Mouse (Mus musculus) frontal cortex, postnatal 36 days (tissue): Measurements from ENCODE around the gene Kif16b.

ENCODE experiments used
- DNase-seq, 2 experiments: peaks; one replicate each; pipeline ENCODE4 v3.0.0; 2022; ENCODE audit warnings: low spot score in 2 of 2

Gene Kif16b

DNA sequence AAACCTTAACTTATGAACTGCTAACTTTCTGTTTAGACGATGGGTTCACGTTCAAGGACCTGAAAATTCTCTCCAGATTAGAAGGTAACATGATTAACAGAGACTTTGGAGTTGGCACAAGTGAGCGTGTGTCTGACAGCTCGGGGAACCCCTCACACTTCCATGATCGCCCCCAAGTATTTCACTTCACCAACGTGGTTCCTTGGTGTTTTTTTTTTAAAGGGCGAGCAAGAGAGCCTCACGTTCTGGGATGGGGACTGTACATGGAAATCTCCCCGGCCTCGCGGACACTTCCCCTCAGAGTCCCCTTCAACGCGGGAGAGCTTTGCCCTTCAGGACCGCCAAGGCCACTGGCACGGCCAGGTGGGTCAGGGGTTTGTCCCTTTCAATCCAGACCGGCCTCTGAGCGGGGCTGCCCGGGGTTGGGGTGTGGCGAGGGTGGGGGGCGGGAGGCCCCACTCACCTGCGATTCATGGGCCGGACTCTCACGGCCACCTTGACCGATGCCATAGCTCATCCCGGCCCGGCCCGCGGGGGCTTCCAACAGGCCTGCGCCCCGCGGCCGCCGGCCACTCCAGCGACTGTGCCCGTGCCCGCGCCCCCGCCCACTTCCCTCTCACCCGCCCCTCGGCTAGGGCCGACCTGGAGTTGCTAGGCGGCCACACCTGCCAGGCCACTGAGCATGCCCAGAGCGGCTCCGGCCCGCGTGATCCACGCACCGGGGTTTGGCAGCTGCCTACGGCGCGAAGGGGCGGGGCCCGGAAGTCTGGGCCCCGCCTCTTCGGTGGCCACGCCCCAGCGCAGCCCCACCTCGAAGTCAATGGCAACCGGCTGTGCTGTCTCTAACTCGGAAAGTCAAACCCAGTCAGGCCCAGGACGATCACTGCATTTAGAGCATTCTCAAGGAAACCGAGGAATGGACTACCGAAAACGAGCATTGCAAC, at the start of gene Kif16b:
Gene Kif16b (minus strand): TSS at position 670 of the 944 bp plus-strand sequence.
- peak; percentile 93 to 94 for DNase-seq

DNA sequence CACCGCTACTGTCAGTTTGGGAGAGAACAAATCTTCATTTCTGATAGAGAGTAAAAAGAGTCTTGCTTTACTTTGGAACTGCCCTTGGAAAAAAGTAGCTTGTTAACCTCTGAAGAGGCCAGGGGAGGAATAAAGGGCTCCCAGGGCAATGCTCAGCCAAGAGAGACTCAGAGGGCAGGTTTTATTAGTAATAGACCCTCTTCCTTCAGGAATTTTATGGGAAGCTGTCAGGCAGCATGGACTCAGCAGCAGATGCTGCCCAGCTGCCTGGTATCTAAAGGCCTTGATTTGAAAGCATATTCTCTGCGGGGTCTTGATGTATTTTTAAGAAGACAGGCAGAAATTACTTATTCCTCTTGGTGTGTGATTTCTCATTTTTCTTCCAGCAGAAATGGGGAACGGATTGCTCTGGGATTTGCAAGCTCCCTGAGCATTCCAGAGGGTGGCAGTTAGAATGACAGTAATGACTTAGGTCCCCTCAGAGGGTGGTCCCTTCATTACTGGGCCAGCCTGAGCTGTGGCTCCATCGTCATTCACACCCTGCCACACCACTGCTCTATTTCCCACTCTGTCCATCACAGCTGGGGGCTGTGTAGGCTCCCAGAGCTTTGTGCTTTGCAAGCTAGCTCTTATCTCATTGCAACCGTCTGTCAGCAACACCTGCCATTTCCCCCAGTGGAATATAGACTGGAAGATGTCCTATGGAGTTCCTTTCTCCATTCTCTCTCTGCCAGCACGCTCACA, 39.7 kb upstream of the Kif16b start:
- no peak for DNase-seq

DNA sequence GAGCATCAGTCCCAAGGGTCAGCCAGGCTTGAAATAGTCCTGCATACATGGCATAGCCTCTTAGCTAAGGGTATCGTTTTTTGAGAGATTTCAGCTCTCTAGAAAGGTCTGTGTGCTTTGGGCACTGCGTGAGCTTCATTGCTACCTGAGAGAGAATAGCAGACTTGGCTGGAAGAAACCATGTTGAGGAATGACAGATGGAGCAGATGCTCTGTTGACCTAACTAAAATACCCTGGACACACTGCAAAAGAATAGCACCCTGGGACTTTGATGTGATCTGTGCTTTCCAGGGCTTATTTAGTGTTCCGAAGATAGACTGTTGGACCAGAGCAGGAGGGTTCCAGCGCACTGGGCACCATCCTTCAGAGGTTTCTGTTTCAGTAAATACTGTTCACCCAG, 29.1 kb upstream of the Kif16b start:
- no peak for DNase-seq

DNA sequence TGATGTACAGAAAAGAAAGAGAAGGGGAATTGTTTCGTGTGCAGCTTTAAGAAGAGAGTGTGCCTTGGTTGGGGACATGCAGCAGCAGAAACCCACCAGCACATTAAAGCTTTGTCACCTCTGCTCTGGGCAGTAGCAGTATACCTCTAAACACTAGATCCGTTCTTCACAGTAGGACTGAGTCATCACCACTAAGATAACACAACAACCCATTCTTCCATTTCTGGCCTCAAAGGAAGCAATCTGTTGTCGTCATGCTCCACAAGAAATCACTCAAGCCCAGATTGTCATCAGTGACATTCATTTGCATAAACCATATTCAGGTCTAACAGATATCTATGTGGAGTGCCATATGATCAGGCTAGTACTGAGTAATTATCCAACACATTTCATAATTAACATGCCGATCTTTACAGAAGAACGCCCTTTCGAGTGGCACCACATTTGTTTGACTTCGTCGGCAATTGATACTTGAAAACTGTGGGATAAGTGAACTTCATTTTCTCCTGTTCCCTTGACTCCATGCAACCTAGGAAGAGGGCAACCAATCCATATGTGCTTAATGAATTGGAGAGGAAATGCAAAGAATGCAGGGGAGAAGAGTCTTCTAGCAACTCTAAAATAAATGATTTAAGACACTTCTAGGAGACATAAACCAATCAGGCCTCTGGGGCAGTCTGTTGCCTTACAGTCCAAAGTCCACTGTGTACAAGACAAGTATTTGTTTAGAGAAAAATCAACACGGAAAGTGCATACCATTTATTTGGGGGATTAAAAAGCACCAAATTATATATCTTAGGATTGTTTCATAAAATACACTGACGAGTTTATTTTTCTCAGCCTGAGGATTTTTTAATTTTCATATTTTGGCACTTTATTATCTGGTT, 28.1 kb upstream of the Kif16b start:
- no peak for DNase-seq

DNA sequence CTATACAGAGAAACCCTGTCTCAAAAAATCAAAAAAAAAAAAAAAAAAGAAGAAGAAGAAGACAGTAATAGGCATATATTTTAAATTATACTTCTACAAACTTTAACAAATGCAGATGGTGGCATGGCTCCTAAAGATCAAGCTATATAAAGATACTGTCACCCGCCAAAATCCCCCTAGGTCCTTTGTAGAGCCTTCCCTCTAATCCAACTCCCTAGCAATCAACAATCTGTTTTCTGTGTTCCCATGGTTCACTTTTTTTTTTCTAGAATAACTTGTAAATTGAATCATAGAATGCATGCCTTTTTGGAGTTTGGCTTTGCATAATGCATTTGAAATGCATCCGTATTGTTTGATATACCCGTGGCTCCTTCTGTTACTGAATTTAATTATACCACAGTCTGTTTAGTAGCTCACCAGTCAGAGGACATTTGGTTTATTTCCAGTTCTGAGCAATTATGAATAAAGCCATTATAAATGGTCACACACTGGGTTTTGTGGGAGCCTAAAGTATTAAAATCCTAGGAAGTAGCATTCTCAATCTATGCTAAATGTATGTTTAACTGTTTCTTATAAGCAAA, 9.6 kb upstream of the Kif16b start:
- DNase-seq: no peak

DNA sequence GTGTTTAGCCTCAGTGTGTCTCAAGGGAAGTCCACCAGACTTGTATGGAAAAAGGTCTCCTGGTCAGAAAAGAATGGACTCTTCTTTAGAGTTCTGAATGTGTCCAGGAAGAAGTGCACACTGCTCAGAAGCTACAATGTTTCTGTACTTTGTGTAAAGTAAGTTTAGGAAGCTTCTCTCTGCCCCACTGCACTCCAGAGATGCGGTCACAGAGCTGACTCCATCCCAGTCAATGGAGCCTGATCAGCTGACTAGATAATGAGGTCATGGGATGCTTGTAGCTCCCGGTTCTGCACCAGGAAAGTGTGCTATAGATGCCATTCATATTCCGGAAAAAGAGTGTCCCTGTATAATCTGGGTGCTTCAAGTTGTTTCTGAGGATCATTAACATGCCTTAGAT, 7.9 kb upstream of the Kif16b start:
- no peak for DNase-seq

DNA sequence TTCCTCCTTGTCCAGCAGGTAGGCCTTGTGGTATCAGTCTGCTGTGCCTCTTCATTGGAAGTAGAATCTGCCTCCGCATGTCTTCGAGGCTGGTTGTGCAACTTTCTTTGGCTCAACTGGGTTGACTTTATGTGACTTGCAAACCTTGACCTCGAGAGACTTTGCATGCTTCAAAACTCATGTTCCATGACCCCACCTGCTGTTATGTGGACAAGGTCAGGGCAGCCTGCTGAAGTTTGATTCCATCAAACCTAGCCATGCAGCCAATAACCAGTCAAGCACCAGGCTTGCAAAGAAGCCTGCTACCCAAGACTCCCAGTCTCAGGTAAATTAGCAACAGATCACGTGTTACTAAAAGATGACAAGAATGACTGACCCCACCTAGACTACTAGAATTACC, 5.7 kb upstream of the Kif16b start:
- no peak for DNase-seq

DNA sequence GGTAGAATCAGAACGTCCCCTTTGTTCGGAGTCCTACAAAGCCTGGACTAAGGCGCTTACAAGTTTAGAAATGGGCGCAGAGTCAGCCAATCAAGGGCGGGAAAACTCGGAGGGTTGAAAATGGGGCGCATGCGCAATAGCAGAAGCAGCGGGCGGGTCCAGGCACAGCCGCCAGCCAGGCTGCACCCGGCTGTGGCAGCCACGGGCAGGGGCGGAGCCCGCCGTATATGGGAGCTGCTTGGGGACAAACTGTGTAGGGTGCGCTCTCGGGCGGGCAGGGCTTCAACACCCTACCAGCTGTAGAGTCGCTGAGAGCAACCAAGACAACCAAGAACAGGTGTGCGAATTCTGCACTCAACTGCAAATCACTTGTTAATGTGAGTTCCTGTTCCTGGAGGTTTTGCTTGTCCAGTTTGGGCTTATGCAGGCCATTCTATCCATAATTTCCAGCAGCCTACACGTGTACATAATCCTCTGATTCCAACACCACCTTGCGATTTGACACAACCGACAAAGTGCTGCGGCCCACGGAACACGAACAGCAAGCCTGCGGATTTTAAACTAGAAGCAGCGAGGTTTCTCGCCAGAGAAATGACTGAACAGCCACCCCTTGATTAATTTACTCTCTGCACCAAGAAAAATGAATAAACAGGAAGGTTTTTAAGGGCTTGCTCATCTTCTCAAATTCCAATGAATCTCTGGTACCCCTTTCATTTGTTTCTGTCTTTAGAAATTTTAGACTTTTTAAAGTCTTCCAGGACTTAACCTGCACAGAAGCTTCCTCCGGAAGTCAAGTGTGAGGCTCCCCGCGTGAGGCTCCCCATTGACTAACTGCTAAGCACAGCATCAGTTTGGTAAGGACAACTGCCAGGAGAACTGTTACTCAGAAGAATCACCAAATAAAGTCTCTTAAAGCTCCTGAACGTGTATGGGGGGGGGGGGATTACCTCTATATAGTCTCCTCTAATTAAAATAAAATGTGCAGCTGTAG, 1.9 kb upstream of the Kif16b start:
- peak; percentile 95 for DNase-seq

DNA sequence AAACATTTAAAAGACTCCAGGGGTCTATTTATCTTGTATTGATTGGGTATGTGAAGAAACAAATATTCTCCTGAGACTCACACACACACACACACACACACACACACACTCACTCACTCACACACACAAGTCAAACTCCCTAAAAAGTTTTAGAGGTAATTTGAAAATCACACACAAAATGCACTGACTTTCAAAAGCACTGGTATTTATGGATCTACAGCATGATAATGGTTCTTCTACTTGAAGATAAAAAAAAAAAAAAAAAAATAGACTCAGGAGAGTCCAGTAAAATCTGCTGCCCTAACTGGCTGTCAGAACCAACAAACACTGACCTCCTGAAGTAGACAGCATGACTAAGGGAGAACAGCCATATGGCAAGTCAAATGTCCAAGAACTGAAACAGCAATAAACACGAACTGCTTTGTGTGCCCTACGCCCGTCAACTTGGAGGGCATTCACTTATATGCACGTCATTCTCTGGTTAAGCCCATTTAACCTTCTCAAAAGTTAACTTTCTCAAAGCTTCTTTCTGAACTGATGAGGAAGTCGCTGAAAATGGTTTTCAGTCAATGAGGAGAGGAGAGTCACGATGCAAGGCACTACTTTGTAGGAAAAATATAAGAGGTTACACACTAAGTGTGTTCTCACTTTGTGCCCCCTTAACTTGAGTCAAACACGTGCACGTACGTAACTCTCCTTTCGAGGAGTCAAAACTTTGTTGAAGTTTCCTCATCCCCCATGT, 1.0 kb downstream of the Kif16b start:
- DNase-seq: no peak

DNA sequence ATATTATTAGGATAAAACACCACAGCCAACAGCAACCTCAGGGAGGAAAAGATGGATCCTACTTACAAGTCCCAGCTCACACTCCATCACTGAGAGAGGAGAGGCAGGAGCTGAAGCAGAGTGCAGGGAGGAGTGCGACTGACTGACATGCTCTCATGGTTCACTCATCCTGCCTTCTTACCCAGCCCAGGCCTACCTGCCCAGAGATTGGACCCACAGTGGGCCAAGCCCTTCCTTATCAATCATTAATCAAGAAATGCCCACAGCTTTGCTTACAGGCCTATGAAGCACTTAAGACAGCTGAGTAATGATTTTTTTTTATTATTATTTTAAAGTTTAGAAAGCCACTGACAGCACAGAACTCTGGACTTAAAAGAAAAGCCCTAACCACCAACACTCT, 7.6 kb downstream of the Kif16b start:
- DNase-seq: no peak

DNA sequence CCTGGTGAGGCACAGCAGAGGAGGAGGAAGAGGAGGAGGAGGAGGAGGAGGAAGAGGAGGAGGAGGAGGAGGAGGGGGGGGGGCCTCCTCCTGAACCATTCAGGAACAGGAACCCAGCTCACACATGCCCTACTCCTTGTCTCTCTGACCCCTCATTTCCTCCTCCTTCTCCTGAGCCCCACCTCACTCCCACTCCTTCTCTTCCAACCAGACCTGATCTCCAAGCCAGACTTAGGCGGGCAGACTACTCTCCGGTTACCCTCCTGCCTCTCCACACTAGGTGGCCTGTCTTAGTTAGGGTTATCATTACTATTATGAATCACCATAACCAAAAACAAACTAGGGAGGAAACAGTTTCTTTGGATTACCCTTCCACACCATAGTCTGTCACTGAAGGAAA, 10.0 kb downstream of the Kif16b start:
- no peak for DNase-seq

DNA sequence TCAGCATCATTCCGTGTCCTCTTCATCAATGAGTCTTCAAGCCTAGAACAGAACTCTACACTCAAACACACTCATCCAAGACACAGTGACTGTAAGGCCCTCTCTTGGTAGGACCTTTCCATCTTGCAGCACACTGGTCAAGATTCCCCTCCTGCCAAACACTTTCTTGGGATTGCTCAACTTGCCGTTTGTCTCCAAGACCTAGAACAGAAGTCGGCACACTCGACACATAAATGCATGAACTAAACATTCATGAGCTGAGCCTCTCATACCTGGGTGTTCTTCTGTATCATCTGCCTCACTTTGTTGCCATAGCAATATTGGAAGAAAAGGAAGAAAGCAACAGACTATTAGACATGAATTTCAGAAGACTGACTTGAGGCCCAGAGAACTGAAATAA, 16.9 kb downstream of the Kif16b start:
- DNase-seq: no peak

DNA sequence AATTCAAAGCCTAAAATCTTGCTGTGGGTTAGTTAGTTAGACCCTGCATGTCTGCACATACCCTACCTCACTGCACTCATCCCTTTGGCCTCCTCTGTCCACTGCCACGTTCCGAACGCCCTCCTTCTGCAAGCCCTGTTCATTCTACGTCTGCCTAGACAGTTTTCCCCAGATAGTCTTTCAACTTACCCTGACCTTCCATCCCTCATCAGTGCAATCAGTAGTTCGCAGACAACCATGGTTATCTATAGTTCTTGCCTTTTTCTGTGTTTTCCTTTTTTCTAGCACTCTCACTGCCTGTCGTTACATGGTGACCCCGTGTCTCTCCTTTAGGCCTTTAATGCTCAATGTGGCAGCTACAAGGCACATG, 17.7 kb downstream of the Kif16b start:
- no peak for DNase-seq

DNA sequence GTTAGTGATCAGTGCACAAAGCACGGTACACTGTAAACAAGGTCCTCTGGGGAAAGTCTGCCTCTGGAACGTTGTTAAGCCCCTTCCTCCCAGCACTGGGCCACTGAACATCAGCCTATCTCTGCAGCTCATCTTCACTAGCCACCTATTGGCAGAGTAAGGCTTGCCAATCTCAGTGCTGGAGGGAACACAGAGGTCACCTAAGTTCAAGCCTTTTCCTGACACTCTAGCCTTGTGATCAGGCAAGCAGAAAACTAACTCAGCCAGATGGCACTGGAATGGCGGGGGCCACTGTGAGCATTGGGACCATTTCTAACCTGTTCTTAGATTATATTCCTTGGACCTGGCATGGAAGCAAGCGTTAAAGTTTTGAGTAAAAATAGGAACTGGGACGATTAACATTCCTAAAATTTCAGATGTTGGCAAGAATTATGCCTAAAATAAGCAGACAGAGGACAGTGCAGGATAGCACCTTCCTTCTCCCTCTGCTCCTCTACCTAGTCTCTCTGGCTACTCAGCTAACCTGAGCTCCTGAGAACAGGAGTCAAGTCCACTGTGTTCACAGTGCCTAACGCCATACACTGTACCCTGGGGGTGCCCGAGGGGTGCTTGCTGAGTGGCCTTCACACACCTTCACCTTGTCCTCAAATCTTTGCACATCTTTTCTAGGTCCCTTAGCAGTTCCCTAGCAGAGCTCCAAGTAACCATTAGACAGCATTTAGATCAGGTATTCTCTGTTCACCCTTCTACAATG, 18.3 kb downstream of the Kif16b start:
- peak in 1 of 2 experiments; percentile 71 for DNase-seq

DNA sequence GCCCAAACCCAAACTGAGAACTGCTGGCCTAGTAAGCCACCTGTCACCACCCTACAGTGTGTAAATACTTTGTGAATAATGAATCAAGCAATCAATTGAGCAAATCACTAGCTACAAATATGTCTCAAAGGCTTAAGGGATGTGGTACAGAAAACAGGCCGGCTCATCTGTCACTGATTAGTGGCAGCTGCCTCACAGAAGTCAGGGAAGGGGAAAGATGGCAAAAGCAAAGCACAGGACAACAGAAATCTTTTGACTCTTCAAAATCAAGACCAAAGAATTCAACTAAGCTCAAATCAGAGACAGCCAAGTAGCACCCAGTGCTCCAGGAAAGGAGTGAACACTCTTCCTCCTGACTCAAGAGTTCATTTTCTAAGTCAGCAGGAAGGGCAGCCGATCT, 18.9 kb downstream of the Kif16b start:
- DNase-seq: no peak

DNA sequence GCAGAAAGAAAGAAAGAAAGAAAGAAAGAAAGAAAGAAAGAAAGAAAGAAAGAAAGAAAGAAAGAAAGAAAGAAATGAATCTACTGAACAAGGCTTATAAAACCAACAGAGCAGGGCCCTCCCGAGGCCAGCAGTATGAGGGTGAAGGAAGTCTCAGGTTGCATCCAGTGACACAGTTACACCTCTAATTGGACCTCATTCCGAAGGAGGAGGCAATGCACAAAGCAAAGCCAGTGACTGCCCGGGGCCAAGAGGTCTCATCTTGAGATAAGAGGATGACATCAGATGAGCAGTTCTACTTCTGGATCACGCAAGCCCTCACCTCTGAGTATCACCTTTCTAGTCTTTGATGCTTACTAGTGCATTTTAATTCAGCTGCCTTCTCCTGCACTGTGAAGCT, 20.2 kb downstream of the Kif16b start:
- DNase-seq: no peak

DNA sequence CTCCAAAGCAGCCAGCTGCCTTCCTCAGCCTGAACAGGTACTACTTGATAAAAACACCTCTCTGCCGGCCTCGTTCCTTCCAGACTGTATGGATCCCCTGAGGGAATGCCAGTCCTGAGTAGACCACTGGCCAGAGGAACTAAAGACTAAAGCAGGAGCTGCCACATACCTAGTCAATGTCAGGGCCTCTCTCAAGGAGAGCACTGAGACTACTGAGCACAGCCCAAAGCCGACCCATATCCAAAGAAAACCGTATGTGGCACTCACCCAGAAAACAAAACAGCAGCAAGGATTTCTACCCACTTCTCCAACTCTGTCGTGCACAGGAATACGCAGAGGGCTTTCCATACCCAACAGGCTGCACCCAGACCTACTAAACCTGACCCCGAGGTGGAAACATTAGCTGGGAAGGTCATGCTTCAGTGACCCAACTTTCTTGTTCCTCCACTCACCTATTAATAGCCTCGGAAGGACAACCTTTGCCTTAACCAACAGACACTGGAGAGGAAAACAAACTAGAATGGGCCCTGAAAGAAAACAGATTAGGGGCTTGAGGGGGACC, 22.0 kb downstream of the Kif16b start:
- DNase-seq: no peak

DNA sequence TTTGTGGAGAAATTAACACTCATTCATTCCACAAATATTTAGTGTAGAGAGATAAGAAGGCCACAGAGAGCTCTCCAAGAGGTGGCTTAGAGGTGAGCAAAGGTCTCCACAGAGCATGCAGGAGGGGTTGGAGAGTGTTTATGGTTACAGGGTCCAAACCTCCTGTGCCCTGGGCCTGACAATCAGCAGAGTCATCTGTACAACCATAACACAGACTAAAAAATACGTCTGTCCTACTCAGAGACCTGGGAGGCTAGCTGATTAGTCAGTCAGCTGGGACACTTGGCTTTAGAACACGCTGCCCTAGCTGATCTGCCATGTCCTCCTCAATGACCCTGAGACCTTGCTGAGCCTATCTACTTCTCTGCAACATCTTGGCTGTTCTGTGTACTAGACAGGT, 24.7 kb downstream of the Kif16b start:
- no peak for DNase-seq

DNA sequence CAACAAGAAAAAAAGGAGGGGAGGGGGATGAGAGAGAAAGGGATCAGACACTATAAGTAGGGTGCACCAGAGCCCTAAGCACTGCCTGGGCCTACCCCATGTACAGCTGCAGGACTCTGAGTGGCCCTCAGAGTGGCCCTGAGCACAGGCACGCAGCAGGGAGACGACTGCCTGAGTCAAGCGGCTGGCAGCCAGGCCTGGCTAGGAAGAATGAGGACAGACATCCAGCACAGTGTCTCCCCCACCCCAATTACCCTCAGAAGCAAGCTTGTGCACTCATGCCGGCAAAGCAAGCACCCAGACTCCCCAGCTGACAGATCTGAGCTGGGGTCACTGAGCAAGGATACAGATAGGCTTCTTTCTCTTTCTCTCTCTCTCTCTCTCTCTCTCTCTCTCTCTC, 25.4 kb downstream of the Kif16b start:
- no peak for DNase-seq
